8 mouse cellular contexts compared by ENCODE assay signal in genomic region chr10:96333224-96333623, GRCm38 (mm10).
A peak's percentile ranks its signal among the peaks of the same experiment; 100 is the strongest.
DNase-seq lines count a peak whose midpoint lies in the region; ATAC-seq and TF ChIP-seq lines count a peak whose summit lies in the region.

No protein-coding gene starts in this region.

- 91% methylated on average over 6 of the region's 6 CpGs for WGBS in forebrain, embryonic 15.5 days
- WGBS in forebrain, postnatal 0 days: 83% methylated on average over 6 of the region's 6 CpGs

- H3K4me3 ChIP-seq in layer of hippocampus, adult 2 months: no peak overlapping the region
- no peak overlapping the region for H3K4me3 ChIP-seq in forebrain, embryonic 15.5 days
- no peak overlapping the region for H3K4me3 ChIP-seq in forebrain, postnatal 0 days (ENCODE audit: low read depth, low read length)

- no peak overlapping the region for H3K4me2 ChIP-seq in forebrain, embryonic 15.5 days (replicated peaks)
- H3K4me2 ChIP-seq in forebrain, postnatal 0 days (ENCODE audit: low read depth): no peak overlapping the region

- no peak overlapping the region for H3K9ac ChIP-seq in forebrain, embryonic 15.5 days (replicated peaks)
- H3K9ac ChIP-seq in forebrain, postnatal 0 days: no peak overlapping the region

- TF ChIP-seq CTCF in layer of hippocampus, adult 2 months (conservative IDR thresholded peaks at IDR 0.05): peak; percentile 59
- TF ChIP-seq CTCF in forebrain, postnatal 0 days (IDR thresholded peaks at IDR 0.05; ENCODE audit: low read depth): no peak

- ATAC-seq in activated CD4-positive, CD25-positive, alpha-beta regulatory T cell, adult 4 months: peak; percentile 79
- ATAC-seq in monocyte, adult 5-6 weeks (replicated peaks; ENCODE audit: insufficient number of reproducible peaks, low FRiP score, low TSS enrichment, poor library complexity, severe bottlenecking): peak; percentile 59
- ATAC-seq in forebrain, embryonic 15.5 days (replicated peaks): no peak
- ATAC-seq in forebrain, postnatal 0 days: no peak

- peak overlapping the region; percentile 61; the same call in 1 of the 2 replicates for H3K27ac ChIP-seq in layer of hippocampus, adult 2 months
- no peak overlapping the region for H3K27ac ChIP-seq in forebrain, embryonic 15.5 days (replicated peaks)
- H3K27ac ChIP-seq in forebrain, postnatal 0 days (ENCODE audit: low read depth, low read length): no peak overlapping the region

- peaks cover 5% of the 10 kb centered on the region; the same call in 1 of the 2 replicates for H3K4me1 ChIP-seq in forebrain, embryonic 15.5 days
- 0 out of 2 replicates have a peak, but pooled peaks cover 3% of the 10 kb centered on the region for H3K4me1 ChIP-seq in forebrain, postnatal 0 days (ENCODE audit: insufficient read depth)

- peak in 1 of 2 experiments; percentile 10 for DNase-seq in layer of hippocampus, adult 2 months (ENCODE audit: low spot score in 2 of 2)
- no peak for DNase-seq in layer of hippocampus, postnatal 25 days (ENCODE audit: extremely low spot score in 1 of 2, low spot score in 1 of 2)
- DNase-seq in kidney, adult 8-10 months: peak; percentile 8 to 10
- no peak for DNase-seq in forebrain, postnatal 0 days
- DNase-seq in right cerebral cortex, adult 18-20 months: no peak

- no peaks in the 10 kb centered on the region for H3K36me3 ChIP-seq in forebrain, embryonic 15.5 days
- H3K36me3 ChIP-seq in forebrain, postnatal 0 days (ENCODE audit: insufficient read depth): no peaks in the 10 kb centered on the region

- no peaks in the 10 kb centered on the region for H3K9me3 ChIP-seq in forebrain, embryonic 15.5 days
- H3K9me3 ChIP-seq in forebrain, postnatal 0 days (ENCODE audit: low read length): no peaks in the 10 kb centered on the region

- H3K27me3 ChIP-seq in forebrain, embryonic 15.5 days: no peaks in the 10 kb centered on the region
- no peaks in the 10 kb centered on the region for H3K27me3 ChIP-seq in forebrain, postnatal 0 days (ENCODE audit: insufficient read depth, low read length)

Comparison
In these comparisons a context has a peak if more than half of its experiments do, and no peak if none do; other contexts are left out.
1. DNase-seq: peak in kidney, adult 8-10 months (2 of 2); none in layer of hippocampus, postnatal 25 days (0 of 2), forebrain, postnatal 0 days (single experiment) and right cerebral cortex, adult 18-20 months (single experiment).
2. ATAC-seq: peak in activated CD4-positive, CD25-positive, alpha-beta regulatory T cell, adult 4 months (single experiment) and monocyte, adult 5-6 weeks (single experiment); none in forebrain, embryonic 15.5 days (single experiment) and forebrain, postnatal 0 days (single experiment).